Mouse (Mus musculus) hematopoietic stem cell, adult 5-6 weeks (primary cell): Measurements from ENCODE around the gene Sbk2. TPM values are rescaled to one million over a fixed set of nuclear protein-coding genes. Genes with fewer than 3 reads are reported as not detected.
A peak's percentile ranks its signal among the peaks of the same experiment; 100 is the strongest.

Source experiments
- ATAC-seq, 2 experiments: fragments of 125-278 bp in 1 of 2; replicated peaks in 1 of 2; 2 replicates each; pipeline ENCODE4 v1.8.0; 2016 to 2017; ENCODE audit warnings: inconsistent platforms in 2 of 2, mild to moderate bottlenecking in 2 of 2, moderate number of reproducible peaks in 2 of 2, low read depth in 1 of 2, moderate TSS enrichment in 1 of 2; ENCODE audit not compliant: low FRiP score in 2 of 2, poor library complexity in 2 of 2, severe bottlenecking in 2 of 2, insufficient read depth in 1 of 2, low TSS enrichment in 1 of 2
- total RNA-seq: library from RNA; stranded (forward); fragments of 172-1452, 232-1000 nt; gene quantifications from 2 replicates; pipeline ENCODE4 v1.2.3, GENCODE M21; 2017

Gene Sbk2
- total RNA-seq, 1 experiment from 2014 or later, result not detected

DNA sequence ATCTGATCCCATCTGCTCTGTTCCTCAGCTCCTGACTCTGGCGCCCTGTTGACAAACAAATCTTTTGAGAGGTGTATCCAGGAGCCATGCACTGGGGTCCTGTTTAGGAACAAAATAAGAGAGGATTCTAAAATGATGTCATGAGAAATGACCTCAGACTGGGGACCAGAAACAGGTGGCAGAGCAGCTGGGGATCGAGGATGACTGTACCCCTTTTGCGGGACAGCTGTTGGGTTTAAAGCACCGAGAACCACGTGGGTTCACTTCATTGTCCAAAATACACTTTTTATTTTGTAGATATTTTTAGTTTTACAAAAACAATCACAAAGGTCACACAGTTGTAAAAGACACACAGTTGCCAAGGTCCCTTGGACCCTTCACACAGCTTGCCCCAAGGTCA is 782 bp upstream of the Sbk2 start:
- ATAC-seq, result no peak

GRCm38 (mm10) chr7:4963527-4963926 is 679 bp downstream of the Sbk2 start:
- ATAC-seq, result no peak

- ATAC-seq, result no peak
Measured at GRCm38 (mm10) chr7:4957361-4957760, 6.8 kb downstream of the Sbk2 start.

DNA sequence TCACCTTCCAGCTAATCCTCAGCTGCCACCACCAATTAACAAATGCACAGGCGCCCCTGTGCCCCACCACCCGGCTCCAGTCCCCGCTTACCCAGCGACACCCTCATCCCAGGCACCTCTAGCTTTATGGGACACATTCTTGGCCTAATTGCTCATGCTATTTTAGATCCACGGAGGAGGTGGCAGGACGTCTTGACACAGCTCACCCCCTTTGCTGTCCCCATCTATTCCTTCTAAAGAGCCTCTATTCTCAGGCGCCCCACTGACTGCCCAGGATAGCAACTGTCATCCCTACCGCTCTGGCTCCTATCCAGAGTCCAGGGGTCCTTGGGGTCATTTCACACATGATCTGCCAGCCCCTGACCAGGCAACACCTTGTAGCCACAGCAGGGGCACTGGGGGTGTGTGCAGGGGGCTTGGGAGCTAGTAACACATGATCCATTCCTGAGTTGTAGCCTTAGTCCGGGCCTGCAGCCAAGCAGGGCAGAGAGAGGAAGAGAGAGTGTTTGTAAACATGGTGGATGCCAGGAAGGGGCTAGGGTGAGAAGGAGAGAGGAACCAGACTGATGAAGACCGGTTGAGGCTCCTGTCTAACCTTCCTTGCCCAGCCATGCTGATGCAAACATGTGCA is 10.3 kb downstream of the Sbk2 start:
- no peak for ATAC-seq

- ATAC-seq, result no peak
Measured at GRCm38 (mm10) chr7:4950561-4951342, 13.5 kb downstream of the Sbk2 start.

DNA sequence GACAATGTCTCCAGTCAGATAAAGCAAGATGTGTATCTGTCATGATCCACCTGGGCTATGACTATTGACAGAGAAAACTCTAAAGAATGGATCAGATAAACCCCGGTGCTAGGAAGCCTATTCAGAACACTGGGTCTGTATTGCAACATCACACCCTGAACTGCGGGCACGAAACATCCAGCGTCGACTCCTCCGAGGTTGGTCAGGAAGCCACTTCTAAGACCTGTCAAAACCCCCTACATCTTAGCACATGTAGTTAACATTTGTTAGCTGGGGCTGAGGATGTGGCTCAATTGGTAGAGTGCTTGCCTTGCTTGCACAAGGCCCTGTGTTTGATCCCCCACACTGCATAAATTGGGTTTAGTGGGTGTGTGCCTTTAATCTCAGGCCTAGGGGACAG is 15.8 kb downstream of the Sbk2 start:
- no peak for ATAC-seq

GRCm38 (mm10) chr7:4947855-4948254 is 16.4 kb downstream of the Sbk2 start:
- no peak for ATAC-seq

DNA sequence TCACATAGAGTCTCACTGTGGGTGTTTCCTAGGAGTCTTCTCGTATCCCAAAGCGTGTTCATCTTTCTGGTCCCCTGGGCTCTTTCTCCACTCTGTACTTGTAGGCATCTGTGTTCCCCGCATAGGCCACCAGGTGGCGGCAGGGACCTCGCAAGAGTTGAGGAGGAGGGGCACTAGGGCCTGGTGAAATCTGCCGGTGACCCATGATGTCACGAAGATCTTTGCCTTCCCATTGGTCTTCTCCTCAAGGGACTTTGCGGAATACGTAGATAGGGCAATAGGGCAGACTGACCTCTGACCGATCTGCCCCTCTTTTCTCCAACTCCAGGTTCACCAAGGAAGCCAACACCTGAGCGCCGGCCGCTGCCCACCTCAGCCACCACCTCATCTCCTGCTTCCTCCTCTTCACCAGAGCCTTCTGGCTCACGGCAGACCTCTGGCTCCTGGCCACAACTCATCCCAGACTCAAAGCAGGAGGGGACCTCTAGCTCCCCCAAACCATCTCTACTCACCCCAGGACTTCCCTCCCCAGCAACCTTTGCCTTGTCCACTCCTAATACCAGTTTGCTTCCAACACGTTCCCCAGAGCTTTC is 20.9 kb downstream of the Sbk2 start:
- ATAC-seq, result peak; percentile 90 to 92

- no peak for ATAC-seq
Measured at GRCm38 (mm10) chr7:4942673-4943072, 21.5 kb downstream of the Sbk2 start.

DNA sequence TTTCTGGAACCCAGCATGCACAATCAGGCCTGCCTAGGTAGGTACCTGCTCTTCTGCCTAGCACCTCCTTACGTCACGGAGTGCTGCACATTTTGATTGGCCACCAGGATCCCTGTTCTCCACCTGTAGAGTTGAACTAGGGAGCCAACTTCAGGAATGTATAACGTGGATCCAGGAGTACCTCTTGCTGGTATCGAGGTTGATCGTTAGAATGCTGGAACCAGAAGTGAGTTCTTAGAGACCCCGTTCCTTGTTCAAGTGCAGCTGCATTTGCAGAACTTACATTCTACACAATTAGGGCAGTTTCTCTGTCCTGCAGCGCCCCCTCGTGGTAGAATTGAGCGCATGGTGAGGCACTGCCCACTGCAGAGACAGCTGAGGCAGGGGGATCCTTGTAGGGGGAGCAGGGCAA is 24.1 kb downstream of the Sbk2 start:
- ATAC-seq, result peak; percentile 46 to 61

GRCm38 (mm10) chr7:4938456-4938855 is 25.8 kb downstream of the Sbk2 start:
- ATAC-seq, result peak; percentile 43 to 61; a peak in 2 of 4 replicates

DNA sequence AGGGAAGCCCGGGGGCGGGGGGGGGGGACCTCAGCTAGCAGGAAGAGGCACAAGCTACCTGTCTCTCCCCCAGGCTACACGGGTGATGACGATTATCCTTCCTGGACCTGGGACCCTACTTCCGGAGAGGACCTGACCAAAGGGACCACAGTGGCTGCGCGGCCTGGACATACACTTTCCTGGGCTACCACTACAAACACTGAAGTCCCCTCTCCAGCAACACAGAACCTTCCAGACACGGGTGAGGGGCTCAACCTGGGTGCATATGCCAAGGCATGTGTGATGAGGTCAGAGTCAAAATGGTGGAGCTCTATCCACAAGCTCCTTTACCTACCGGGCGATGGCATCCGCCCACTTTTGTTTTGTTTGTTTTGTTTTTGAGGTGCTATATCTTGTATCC is 26.8 kb downstream of the Sbk2 start:
- ATAC-seq, result no peak

DNA sequence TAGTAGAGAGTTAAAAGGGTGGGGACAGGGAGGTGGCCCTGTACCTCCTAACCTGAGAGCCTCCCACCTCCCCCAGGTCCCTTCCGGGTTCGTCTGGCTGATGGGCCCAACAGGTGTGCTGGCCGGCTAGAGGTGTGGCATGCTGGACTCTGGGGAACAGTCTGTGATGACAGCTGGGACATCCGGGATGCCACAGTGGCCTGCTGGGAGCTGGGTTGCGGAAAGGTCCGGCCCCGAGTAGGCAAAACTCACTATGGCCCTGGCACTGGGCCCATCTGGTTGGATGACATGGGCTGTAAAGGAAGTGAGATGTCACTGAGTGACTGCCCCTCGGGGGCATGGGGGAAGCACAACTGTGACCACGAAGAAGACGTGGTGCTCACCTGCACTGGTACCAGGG is 27.4 kb downstream of the Sbk2 start:
- ATAC-seq, result no peak

DNA sequence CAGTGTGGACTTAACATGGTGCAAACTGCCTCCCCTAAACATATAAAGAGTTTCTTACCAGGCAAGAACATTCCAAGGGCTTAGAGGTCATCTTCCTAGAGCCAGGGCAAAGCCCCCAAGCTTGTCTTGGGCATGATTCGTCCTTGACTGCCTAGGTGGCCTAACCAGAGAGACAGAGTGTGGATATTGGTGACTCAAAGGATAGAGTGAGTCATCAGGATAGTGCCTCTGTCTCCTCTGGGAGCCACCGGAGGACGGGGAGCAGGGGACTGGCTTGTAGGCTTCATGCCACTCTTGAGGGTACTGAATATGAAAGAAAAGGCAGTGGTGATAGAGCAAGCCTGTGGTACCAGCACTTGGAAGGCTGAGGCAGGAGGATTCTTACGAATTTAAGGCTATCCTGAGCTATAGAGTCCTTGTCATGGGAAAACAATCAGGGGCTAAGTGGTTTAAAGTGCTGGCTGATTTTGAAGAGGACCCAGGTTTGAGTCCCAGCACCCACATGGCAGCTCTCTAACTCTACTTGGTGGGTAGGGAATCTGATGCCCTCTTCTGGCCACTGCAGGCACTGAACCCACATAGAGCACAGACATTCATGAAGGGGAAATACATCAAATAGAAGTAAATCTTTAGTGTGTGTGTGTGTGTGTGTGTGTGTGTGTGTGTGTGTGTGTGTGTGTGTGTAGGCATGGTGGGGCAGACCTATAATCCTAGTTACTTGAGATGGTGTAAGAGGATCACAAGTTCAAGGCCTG is 29.9 kb downstream of the Sbk2 start:
- no peak for ATAC-seq

DNA sequence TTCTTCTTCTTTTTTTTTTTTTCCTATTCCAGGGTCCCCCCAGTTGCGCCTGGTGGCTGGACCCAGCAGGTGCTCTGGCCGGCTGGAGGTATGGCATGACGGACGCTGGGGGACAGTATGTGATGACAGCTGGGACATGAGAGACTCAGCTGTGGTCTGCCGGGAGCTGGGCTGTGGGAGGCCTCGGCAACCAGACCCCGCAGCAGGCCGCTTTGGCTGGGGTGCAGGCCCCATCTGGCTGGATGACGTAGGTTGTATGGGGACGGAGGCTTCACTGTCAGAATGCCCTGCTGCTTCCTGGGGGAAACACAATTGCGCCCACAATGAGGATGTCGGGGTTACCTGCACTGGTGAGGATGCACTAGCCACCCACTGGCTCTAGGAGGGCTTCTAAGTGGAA is 31.1 kb downstream of the Sbk2 start:
- ATAC-seq, result no peak

DNA sequence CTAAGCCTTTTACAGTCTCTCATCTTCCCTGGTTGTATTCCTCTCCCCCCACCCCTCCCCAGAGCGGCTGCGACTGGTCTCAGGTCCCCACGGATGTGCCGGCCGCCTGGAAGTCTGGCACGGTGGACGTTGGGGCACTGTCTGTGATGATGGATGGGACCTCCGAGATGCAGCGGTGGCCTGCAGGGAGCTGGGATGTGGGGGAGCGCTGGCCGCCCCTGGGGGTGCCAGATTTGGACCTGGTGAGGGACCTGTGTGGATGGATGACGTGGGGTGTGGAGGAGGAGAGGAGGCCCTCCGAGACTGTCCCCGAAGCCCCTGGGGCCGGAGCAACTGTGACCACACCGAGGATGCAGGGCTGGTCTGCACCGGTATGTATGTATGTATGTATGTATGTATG is 35.9 kb downstream of the Sbk2 start:
- ATAC-seq, result no peak

DNA sequence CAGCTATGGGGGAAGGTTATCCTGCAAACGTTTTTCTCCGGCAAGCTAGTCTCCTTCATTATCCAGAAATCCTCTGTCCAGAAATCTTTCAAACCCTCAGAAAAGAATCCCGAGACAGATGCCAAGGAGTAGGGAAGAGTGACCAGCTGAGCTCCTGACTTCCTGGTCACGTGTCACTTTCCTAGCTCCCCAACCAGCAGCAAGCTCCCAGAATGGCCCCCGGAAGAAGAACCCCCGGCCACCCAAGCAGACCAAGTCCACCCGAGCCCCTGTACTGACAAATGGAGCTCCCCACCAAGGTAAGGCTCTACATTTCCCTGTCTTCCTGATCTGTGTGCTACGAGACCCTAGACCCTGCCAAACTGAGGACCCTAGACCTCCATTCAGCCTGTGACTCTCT is 36.5 kb downstream of the Sbk2 start:
- no peak for ATAC-seq

DNA sequence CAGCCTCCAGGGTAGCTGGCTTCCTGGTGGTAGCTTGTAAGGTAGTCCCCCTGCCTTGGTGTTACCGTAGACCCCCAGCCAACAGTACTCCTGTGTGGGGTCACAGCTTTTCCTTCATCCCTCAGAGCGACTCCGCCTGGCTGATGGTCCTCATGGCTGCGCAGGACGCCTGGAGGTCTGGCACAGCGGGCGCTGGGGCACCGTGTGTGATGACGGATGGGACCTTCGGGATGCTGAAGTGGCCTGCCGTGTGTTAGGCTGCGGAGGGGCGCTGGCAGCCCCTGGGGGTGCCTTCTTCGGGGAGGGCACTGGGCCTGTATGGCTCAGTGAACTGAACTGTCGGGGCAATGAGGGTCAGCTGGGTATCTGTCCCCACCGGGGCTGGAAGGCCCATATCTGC is 37.4 kb downstream of the Sbk2 start:
- no peak for ATAC-seq
